In the genomic region with DNA sequence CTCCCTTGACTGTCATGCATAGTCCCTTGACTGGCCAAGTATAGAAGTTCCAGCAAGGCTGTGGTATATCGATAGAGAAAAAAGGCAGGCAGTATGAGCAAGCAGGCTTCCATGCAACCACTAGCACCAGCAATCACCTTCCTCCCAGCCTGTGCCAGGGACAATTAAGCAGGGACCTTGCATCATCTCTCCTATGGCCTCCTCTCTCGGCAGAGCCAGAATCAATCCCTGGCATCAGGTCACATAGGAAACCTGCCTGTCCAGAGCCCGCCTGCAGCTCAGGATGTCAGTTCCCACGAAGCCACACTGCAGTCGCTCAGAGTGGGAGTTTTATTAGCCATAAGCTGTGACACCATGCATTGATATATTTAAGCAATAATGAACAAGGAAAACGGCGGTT, we compare ENCODE assay signal across 20 mouse cellular contexts.
DNase-seq lines count a peak whose midpoint lies in the region; ATAC-seq lines count a peak whose summit lies in the region.
"Had no signal": no experiment of that assay in that cellular context is flagged by ENCODE, and none has a peak within 500 bp of the region (broad histone marks: within the 10 kb centered on the region; RNA-seq: fewer than 3 reads in every experiment).

No protein-coding gene starts in this region.

- H3K4me3 ChIP-seq in hindbrain, embryonic 13.5 days, result no peak overlapping the region
- no peak overlapping the region for H3K4me3 ChIP-seq in hindbrain, embryonic 12.5 days
- H3K4me3 ChIP-seq in midbrain, embryonic 13.5 days (replicated peaks), result no peak overlapping the region
- H3K4me3 ChIP-seq in midbrain, embryonic 10.5 days, result no peak overlapping the region
- H3K4me3 ChIP-seq: limb, embryonic 12.5 days; neural tube, embryonic 12.5 days had no signal

- no peak for ATAC-seq in hindbrain, embryonic 13.5 days (ENCODE audit: low FRiP score)
- ATAC-seq in hindbrain, embryonic 12.5 days (ENCODE audit: low FRiP score), result no peak
- ATAC-seq in midbrain, embryonic 13.5 days, result no peak
- no peak for ATAC-seq in frontal cortex, adult (ENCODE audit: low TSS enrichment)
- ATAC-seq: midbrain, embryonic 16.5 days had no signal

- H3K27me3 ChIP-seq in hindbrain, embryonic 13.5 days, result no peaks in the 10 kb centered on the region
- H3K27me3 ChIP-seq in hindbrain, embryonic 12.5 days, result no peaks in the 10 kb centered on the region
- no peaks in the 10 kb centered on the region for H3K27me3 ChIP-seq in midbrain, embryonic 13.5 days
- no peaks in the 10 kb centered on the region for H3K27me3 ChIP-seq in midbrain, embryonic 10.5 days (ENCODE audit: low read depth, poor library complexity, severe bottlenecking)
- H3K27me3 ChIP-seq: limb, embryonic 12.5 days; neural tube, embryonic 12.5 days had no signal

- peaks cover 89% of the 10 kb centered on the region for H3K4me1 ChIP-seq in hindbrain, embryonic 13.5 days (replicated peaks)
- peaks cover 81% of the 10 kb centered on the region for H3K4me1 ChIP-seq in hindbrain, embryonic 12.5 days
- H3K4me1 ChIP-seq in midbrain, embryonic 13.5 days (replicated peaks), result peaks cover 92% of the 10 kb centered on the region
- peaks cover 64% of the 10 kb centered on the region for H3K4me1 ChIP-seq in midbrain, embryonic 10.5 days

- WGBS in hindbrain, embryonic 13.5 days, result 81% methylated on average over 7 of the region's 7 CpGs
- 80% methylated on average over 7 of the region's 7 CpGs for WGBS in hindbrain, embryonic 12.5 days
- 83% methylated on average over 7 of the region's 7 CpGs for WGBS in midbrain, embryonic 13.5 days
- 89% methylated on average over 7 of the region's 7 CpGs for WGBS in midbrain, embryonic 10.5 days

- H3K9me3 ChIP-seq in hindbrain, embryonic 13.5 days, result no peaks in the 10 kb centered on the region
- H3K9me3 ChIP-seq in hindbrain, embryonic 12.5 days (replicated peaks), result no peaks in the 10 kb centered on the region
- H3K9me3 ChIP-seq in midbrain, embryonic 13.5 days, result no peaks in the 10 kb centered on the region
- no peaks in the 10 kb centered on the region for H3K9me3 ChIP-seq in midbrain, embryonic 10.5 days (replicated peaks)
- H3K9me3 ChIP-seq: limb, embryonic 12.5 days; neural tube, embryonic 12.5 days had no signal

- H3K9ac ChIP-seq in hindbrain, embryonic 13.5 days, result no peak overlapping the region
- no peak overlapping the region for H3K9ac ChIP-seq in hindbrain, embryonic 12.5 days
- H3K9ac ChIP-seq in midbrain, embryonic 13.5 days (replicated peaks), result no peak overlapping the region
- H3K9ac ChIP-seq: limb, embryonic 12.5 days; neural tube, embryonic 12.5 days had no signal

- no peak overlapping the region for H3K4me2 ChIP-seq in hindbrain, embryonic 13.5 days
- H3K4me2 ChIP-seq in hindbrain, embryonic 12.5 days (replicated peaks), result no peak overlapping the region
- no peak overlapping the region for H3K4me2 ChIP-seq in midbrain, embryonic 13.5 days (replicated peaks)
- H3K4me2 ChIP-seq: limb, embryonic 12.5 days; neural tube, embryonic 12.5 days had no signal

- peak; percentile 36 to 39 for DNase-seq in adrenal gland, postnatal 36 days
- DNase-seq in adrenal gland, postnatal 25 days, result no peak
- no peak for DNase-seq in midbrain, embryonic 10.5 days (ENCODE audit: low spot score)
- DNase-seq in gonadal fat pad, adult 2 months (ENCODE audit: low read depth), result peak; percentile 83
- DNase-seq: gastrocnemius, postnatal 10 days; heart, postnatal 14 days; kidney, adult 2 months; kidney, postnatal 4 days; layer of hippocampus, postnatal 36 days; lung, adult 18-20 months; lung, postnatal 36 days; retina, postnatal 1 day; thymus, adult 18-20 months had no signal

- H3K27ac ChIP-seq in hindbrain, embryonic 13.5 days, result peak overlapping the region; percentile 10; the same call in 1 of the 2 replicates
- no peak overlapping the region for H3K27ac ChIP-seq in hindbrain, embryonic 12.5 days
- H3K27ac ChIP-seq in midbrain, embryonic 13.5 days, result 0 out of 2 replicates have a peak overlapping the region, but pooled peaks have one; percentile 11
- no peak overlapping the region for H3K27ac ChIP-seq in midbrain, embryonic 10.5 days (replicated peaks)
- H3K27ac ChIP-seq: limb, embryonic 12.5 days; neural tube, embryonic 12.5 days had no signal

- H3K36me3 ChIP-seq in hindbrain, embryonic 13.5 days, result no peaks in the 10 kb centered on the region
- no peaks in the 10 kb centered on the region for H3K36me3 ChIP-seq in hindbrain, embryonic 12.5 days
- H3K36me3 ChIP-seq in midbrain, embryonic 13.5 days, result no peaks in the 10 kb centered on the region
- H3K36me3 ChIP-seq in midbrain, embryonic 10.5 days, result no peaks in the 10 kb centered on the region
- H3K36me3 ChIP-seq: limb, embryonic 12.5 days; neural tube, embryonic 12.5 days had no signal

Comparison
In these comparisons a context has a peak if more than half of its experiments do, and no peak if none do; other contexts are left out.
1. DNase-seq: peak in adrenal gland, postnatal 36 days (2 of 2) and gonadal fat pad, adult 2 months (single experiment); none in adrenal gland, postnatal 25 days (single experiment) and midbrain, embryonic 10.5 days (single experiment).
2. H3K27ac ChIP-seq: peak in hindbrain, embryonic 13.5 days (single experiment) and midbrain, embryonic 13.5 days (single experiment); none in hindbrain, embryonic 12.5 days (single experiment) and midbrain, embryonic 10.5 days (single experiment).